Mouse (Mus musculus) erythroblast, adult 5-6 weeks (primary cell): ENCODE measurements around the gene Tbxa2r. TPM values are rescaled to one million over a fixed set of nuclear protein-coding genes. Genes with fewer than 3 reads are reported as not detected.

ENCODE experiments used
- ATAC-seq: replicated peaks from 2 replicates; pipeline ENCODE4 v1.8.0; 2016; ENCODE audit warnings: moderate number of reproducible peaks, mild to moderate bottlenecking, moderate TSS enrichment, inconsistent platforms; ENCODE audit not compliant: poor library complexity, low FRiP score, severe bottlenecking
- total RNA-seq, 2 experiments: library from RNA; stranded (forward) in 1 of 2; stranded (reverse) in 1 of 2; fragments of 150-400 nt in 1 of 2; fragments of 200-764, 138-1000 nt in 1 of 2; gene quantifications; 2 replicates each; pipeline versions ENCODE4 v1.2.3 to v1.2.4; 2015 to 2017; ENCODE audit warnings: low replicate concordance in 2 of 2

Gene Tbxa2r
- total RNA-seq, 2 experiments from 2014 or later: not detected

DNA sequence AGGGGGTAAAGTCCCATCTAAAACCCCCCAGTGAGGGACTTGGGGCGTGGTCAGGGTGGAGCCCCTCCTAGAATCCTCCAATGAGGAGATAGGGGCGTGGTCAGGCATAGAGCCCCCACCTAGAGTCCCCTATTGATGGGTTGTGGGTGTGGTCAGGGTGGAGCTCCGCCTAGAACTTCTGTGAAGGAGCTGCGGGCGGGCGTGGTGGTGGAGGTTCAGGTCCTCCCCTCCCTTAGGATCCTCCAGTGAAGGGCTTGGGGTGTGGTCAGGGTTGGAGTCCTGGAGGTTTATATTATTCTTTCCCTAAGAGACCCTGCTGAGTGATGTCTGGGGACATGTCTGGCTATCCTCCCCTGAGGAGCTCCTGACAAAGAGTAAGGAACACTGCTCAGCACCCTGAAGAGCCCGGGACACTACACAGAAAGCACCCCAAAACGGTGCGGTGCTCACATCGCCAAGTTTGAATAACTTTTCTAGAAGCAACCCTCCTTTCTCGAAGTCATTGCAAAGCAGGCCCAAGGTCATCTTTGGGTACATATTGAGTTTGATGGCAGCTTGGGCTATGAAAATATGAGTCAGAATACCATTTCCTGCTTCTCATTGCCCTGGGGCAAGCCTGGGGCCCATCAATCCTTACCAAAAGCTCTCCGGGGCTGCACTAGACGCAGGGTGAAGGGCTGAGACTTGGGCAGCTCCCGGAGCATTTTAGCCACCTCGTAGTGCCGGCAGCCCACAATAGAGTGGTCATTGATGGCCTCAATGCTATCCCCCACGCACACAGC, 12.2 kb downstream of the Tbxa2r start:
- no peak for ATAC-seq

DNA sequence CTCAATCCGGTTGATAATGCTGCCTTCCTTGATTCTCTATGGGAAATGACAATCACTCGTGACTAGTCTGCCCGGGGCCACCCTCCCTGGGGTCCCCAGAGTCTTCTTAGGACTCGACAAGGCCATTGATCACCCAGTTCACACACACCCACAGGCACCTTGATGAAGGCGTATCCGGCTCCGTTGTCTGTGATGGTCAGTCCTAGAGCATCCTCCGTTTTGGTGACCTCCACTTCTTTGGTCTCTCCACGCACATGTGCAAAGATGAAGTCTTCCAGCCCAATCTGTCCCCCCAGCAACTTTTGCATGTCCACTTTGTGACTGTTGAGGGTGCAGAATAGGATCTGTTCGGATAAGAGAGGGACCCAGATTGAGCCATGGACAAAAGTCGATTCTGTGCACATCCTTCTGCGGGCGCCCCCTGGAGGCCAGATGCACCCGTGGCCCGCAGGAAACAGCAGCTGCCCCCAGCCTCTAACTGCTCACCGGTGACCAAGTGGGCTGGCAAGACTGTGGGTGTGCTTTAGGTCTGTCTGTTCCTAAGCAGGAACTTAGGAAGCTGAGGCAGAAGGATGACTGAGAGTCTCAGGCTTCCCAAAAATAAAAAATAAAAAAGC, 12.9 kb downstream of the Tbxa2r start:
- ATAC-seq: peak; percentile 56

GRCm38 (mm10) chr10:81342686-81343505, 14.4 kb downstream of the Tbxa2r start, which contains the start of gene Gipc3:
Gene Gipc3 (minus strand): TSS chr10:81343266.
- no peak for ATAC-seq

DNA sequence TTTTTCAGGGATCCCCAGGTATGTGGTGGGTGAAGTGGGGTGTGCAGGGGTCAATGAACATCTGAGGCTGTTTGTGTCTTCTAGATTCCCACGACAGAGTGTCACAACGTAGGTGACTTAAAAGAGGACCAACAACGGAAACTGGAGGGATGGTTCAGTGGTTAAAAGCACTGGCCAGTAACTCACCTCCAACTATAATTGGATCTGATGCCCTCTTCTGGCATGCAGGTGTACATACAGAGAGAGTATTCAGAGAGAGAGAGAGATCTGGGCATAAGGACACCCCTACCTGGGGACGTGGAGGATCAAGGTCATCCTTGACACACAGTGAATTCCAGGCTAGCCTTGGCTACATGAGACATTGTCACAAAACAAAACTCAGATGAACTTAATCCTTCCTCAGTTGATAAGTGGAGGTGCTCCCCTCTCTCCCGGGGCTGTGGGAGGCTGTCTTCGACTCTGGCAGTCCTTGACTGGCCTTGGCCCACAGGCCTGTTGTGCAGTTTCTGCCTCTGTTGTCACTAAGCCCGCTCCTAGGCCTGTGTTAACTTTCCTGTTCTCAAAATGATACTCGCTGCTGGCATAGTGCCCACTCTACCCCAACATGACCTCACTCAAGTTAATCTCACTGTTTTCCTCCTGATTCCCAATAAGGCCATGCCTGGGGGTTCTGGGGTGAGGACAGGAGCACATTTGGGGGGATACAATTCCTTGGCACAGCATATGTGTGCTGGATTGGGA, 16.1 kb downstream of the Tbxa2r start:
- no peak for ATAC-seq

DNA sequence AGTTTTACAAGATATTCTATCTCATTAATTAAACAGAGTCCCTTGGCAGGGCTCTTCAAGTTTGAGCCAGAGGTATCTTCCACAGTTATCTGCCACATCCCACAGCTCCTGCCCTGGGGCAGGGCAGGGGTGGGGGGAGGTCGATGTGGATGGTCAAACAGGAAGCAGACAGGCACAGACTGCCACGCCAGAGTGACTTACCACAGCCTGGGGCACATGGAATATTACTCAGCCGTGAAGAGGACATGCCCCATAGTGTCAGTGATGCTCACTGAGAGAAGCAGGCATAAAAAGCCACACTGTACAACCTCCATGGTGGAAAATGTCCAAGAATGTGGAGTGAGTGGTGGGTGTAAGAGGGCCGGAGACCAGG, 16.6 kb downstream of the Tbxa2r start:
- no peak for ATAC-seq

DNA sequence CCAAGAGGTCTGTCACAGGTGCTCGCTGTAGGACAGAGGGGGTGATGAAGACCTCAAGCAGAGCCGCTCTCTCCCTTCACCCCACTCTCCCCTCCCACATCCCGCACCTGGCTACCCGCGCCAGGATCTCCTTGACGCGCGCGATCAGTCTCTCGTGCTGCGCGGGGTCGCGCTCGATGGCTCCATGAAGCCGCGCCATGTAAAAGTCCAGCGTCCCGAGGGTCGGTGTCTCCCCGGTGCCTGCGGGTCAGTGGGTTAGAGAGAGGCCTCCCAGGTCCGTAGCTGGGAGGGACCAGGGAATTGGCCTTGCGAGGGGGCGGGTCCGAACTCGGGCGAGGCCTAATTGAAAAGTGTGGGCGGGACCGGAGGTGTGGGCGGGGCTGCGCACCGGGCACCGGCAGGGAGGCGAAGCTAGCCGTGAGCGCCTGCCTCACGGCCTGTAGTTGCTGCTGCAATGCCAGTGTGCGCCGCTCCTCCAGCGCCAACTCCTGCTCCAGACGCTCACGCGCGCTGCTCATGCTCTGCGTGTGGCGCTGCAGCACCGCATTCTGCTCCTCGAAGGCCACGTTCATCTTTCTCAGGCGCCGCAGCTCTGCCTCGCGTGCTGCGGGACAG, 18.0 kb downstream of the Tbxa2r start:
- ATAC-seq: peak; percentile 59

GRCm38 (mm10) chr10:81349146-81349545, 20.6 kb downstream of the Tbxa2r start:
- ATAC-seq: peak; percentile 60

GRCm38 (mm10) chr10:81349961-81350350, 21.4 kb downstream of the Tbxa2r start:
- ATAC-seq: no peak

DNA sequence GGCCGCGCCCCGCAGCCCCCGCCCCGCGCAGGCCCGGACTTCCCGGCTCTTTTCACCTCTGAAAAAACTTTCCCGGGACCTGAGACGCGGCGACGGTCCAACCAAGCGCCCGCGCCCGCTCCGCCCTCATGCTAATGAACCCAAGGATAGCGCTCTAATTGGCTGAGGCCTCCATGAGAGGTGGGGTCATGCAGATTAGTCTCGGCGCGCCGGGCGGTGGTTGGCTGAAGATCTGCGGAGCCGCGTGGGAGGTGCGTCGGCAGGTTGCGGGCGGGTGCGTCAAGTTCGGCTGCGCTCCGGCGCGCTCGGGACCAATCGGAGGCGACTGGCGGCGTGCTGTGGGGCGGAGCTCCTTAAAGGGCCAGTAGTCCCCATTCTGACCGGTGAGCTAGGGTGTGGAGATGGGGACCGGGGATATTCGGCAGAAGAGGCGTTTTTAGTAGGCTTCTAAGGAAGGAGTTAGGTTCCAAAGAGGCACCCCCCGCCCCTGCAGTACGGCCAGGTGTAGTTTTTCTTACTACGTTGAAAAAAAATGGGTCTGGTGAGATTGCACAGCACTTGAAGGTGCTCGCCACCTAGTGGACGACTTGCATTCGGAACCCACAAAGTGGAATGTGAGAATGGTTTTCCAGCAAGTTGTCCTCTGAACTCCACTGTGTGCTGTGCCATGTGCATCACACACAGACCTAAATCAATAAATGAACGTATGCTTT, 22.0 kb downstream of the Tbxa2r start, which contains the start of gene Hmg20b:
Hmg20b (minus strand) TSS at position 130 of the 713 bp plus-strand sequence.
- peak; percentile 80 for ATAC-seq

DNA sequence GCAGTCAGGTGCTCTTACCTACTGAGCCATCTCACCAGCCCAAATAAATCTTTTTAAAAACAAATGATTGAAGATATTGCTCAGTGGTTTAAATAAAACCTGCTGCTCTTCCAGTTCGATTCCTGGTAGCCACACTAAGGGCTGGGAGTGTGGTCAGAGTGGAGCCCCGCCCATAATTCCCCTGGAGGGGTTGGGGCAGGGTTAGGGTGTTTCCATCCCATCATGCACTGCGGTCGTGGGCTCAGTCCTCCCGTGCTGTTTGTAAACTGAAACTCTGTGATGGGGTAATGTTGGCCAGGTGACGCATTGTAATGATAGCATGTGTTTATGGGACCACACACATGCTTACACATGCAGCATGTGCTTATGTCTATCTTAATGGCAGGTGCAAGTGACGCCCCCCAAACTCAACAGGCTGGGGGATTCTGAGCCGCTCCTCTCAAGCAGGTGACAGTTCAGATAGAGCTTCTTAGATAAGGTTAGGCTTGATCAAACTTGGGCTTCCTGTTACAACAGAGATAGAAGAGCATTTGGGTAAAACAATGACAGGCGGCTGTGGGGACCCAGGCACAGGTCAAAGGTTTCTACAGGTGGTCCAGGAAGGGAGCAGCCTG, 23.3 kb downstream of the Tbxa2r start:
- ATAC-seq: peak; percentile 48

DNA sequence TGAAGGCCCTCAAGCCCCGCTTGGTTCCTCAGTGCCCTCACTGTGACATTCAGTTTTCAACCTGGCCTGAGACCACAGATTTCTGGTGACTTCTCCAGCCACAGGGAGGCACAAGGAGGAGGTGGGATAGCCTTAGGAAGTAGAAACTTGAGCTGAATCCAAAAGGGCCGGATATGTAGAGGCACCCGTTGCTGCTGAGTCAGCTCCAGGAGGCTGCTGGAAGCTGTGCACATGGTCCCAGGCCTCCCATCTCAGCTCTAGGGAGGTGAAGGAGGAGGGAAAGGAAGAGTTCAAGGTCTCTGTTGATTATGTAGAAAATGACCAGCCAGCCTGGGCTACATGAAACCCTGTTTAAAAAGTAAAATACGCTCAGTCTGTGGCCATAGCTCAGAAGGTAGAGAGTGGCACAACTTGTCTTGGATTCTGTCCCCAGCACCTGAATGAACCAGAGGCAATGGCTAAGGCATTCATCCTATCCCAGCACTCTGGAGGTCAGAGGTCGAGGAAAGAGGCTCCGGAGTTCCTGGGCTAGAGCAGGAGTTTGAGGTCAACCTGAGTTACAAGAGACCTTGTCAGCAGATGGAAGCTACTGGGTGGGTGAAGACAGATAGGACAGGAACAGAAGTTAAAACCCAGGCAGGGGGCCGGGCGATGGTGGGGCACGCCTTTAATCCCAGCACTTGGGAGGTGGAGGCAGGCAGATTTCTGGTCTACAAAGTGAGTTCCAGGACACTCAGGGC, 26.4 kb downstream of the Tbxa2r start:
- no peak for ATAC-seq

GRCm38 (mm10) chr10:81355533-81355932, 27.0 kb downstream of the Tbxa2r start:
- no peak for ATAC-seq

DNA sequence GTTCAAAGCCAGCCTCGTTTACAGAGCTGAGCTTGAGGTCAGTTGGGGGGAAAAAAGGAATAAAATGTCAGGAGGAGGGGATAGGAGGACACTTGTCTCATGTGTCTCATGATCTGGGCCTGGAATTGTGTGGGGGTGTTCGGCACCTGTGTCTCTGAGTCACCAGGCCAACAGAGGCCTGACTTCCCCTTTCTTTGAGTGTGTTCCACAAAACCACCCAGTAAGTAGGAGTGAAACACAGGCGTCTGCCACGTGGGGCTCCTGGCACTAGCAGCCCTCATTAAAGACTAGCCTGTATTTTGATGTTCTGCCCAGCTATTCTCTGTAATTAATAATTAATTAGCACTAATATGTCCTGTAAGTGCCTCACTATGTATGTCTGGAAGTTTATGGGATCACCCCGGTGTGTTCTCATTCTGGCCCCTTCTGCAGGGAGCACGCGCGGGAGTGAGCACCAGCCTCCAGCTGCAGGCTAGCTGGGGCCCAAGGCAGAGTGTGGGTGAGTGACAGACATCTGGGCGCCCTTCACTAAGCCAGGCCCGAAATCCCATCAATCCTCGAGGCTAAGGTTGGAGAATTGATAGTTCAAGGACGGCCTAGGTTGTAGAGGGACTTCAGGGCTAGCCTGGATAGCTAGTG, 27.9 kb downstream of the Tbxa2r start:
- no peak for ATAC-seq

DNA sequence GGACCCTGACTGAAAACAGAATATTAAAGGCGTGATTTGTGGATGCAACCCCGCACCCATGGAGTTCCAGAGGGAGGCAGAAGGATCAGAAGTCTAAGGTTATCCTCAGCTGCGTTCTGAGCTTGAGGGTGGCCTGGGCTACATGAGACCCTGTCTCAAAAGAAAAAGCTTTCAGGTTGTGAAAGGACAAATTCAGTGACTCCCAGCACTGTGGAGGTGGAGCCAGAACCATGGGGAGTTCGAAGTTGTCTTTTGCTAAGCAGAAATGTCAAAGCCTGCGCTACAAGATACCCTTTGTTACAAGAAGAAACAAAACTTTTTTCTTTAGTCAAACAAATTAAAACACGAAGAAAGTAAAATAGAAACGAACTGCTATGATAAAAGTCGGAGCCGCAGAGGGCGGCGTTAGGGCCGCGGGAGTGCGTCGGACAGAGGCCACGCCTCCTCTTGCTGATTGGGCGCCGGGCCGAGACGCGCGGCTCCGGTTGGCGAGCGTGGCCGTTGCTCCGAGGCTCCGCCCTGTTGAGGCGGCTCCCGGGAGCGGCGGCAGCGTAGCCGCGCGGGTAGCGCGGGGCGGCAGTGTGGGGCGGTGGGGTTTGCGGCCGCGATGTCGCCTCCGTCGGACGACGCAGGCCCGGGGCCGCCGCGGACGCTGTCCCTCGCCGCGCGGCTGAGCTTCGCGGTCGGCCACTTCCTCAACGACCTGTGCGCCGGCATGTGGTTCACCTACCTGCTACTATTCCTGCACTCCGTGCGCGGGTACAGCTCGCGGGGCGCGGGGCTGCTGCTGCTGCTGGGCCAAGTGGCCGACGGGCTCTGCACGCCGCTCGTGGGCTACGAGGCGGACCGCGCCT, 28.7 kb downstream of the Tbxa2r start, which contains the start of gene Mfsd12:
Mfsd12 (plus strand) TSS at position 501 of the 854 bp plus-strand sequence.
- ATAC-seq: peak; percentile 76

DNA sequence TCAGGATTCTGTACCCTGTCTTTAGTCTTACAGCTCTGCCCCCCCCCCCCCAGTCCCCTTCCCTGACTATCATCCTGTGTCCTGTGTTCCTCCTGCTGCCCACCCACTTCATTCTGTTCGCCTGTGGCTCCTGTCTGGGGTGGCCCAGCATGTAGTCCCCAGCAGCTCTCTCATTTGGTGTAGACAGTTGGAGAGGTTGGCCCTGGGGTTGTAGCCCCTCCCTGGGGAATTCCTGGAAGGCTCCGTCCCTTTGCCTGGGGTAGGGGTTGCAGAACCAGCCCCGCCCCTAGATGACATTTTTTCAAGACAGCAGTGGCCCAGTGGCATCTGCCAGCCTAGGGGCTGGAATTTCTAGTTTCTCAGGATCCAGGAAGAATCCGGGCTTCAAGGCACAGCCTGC, 29.7 kb downstream of the Tbxa2r start:
- ATAC-seq: no peak

- no peak for ATAC-seq
Measured at GRCm38 (mm10) chr10:81358841-81359240, 30.3 kb downstream of the Tbxa2r start.
